Mouse (Mus musculus) brain, embryonic 14.5 days (tissue): Measurements from ENCODE around the gene Atg7.

ENCODE experiments used
- CTCF ChIP-seq: fragments of 200-500 bp; IDR thresholded peaks from 2 replicates; pipeline ENCODE4 v1.5.1; 2012; ENCODE audit warnings: inconsistent platforms, mild to moderate bottlenecking, moderate library complexity, borderline replicate concordance; ENCODE audit not compliant: insufficient read depth, insufficient read length; ENCODE audit errors: extremely low read depth
- POLR2A ChIP-seq: fragments of 200-500 bp; IDR thresholded peaks from 2 replicates; pipeline ENCODE4 v1.6.1; 2012; ENCODE audit warnings: mild to moderate bottlenecking, inconsistent platforms, borderline replicate concordance; ENCODE audit not compliant: poor library complexity, insufficient read depth, insufficient read length, severe bottlenecking; ENCODE audit errors: extremely low read depth

DNA sequence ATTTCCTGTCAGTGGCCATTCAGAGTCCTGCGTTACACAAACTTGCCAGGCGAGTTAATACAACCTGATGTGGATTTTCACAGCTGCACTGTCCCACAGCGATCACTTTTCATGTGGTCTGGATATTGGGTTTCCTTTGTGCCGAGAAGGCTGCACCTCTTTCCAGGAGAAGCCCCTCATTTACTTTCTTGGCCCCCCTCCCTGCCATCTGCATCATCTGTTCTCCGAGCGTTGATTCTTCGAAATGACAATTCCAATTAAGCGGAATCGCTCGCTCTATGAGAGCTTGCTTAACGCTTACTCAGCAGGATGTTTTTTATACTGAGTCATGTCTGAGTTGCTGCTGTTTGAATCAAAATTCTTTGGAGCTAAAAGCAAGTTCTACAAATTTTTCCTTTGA is 83.8 kb downstream of the Atg7 start:
- TF ChIP-seq CTCF (no peak), POLR2A (no peak)
